Mouse (Mus musculus): ENCODE data around the gene Fam110c. TPM values are rescaled to one million over a fixed set of nuclear protein-coding genes. Genes with fewer than 3 reads are reported as not detected.
A peak's percentile ranks its signal among the peaks of the same experiment; 100 is the strongest.
"Not testable (repeated sequence)": the region's sequence is repeated elsewhere in the genome, so short reads cannot be mapped to it uniquely, and the experiment has no call there.

Fam110c gene
- total RNA-seq (2022), result under 1 TPM; 0.16 to 0.63 (median 0.48) TPM

DNA sequence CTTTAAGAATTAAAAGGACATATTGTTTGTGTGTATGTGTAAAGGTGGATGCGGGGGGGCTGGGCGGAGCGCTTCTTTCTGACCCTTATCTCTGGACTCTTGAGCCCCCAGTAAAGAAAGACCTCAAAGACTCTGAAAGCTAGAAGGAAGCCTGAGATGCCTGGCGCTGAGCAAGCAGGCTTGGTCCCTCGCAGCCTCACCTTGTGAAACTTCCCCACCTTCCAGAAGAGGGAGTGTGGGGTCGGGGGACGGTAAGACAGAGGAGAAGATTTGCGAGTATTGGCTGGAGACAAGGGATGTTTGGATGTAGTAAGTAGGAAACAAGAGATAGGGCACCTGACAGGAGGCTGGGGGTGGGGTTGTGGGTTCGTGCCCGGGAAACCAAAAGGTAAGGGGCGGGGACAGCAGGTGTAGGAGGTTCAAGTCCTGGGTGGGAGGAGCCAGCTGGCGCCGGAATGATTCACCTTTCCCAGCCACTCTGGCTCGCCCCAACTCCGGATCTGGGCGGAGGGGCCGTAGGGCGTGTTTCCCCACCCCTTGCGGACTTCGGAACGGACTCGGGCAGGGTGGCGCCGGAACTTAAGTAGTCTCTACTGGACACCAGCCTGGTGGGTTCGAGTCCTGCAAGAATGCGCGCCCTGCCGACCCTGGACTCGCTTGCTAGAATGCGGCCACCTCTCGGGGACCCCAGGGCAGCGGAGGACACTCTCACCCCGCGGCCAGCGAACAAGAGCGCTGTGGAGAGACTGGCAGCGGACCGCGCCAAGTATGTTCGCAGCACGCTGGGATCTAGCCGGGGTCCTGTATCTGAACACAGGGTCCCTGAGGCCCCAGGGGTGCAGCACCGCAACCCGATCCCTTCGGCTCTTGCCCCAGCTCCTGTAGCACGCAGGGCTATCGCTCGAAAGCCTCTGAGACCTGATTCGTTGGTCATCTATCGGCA lies at the start of gene Fam110c:
Gene Fam110c, plus strand, starts transcription at position 450 of the 943 bp plus-strand sequence.
- DNase-seq (ENCODE audit: low spot score), result no peak

DNA sequence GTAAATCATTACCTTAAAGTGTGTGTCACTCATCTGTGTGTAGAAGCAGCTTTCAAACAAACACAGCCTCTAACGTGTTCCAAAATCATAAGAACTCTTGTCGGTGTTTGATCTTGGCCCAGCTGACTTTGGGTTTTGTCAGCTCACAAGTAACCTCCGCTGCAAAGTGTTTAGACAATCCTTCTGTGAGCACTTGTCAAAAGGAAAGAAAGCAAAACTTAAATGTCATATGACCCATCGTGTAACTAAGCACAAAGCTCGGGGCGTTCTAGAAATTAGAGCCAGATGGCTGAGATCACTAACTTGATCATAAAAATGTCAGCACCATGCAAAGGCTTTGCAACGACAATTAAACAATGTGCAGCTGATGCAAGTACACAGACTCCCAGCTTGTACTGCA lies 47.2 kb upstream of the Fam110c start:
- no peak for DNase-seq (ENCODE audit: low spot score)

- no peak for DNase-seq (ENCODE audit: low spot score)
Measured at GRCm38 (mm10) chr12:31052066-31052465, 21.6 kb upstream of the Fam110c start.

DNA sequence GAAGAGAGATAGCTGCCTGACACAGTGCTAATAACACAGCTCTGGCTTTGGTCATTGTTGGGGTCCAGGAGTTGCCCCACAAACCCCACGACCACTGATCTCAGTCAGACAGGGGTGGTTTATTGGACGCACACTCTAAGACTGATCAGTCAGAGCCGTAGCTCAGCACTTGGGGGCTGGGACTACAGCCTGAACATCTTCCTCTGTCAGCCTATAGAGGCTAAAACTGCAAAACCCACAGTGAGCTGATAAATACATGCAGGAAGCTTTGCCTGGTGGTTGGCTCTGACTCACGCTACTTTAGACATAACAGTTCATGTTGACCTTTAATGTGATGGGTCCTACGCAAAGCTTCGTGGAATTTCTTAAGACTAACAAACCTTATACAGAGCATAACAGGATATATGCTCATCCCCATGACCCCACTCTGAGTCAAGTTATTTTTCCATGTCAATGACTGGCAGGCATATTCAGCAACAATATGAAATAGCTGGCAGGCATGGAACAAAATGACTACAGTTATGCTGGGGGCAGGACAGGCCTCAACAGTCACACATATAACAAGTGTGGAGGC lies 17.3 kb upstream of the Fam110c start:
- DNase-seq (ENCODE audit: low spot score), result no peak

DNA sequence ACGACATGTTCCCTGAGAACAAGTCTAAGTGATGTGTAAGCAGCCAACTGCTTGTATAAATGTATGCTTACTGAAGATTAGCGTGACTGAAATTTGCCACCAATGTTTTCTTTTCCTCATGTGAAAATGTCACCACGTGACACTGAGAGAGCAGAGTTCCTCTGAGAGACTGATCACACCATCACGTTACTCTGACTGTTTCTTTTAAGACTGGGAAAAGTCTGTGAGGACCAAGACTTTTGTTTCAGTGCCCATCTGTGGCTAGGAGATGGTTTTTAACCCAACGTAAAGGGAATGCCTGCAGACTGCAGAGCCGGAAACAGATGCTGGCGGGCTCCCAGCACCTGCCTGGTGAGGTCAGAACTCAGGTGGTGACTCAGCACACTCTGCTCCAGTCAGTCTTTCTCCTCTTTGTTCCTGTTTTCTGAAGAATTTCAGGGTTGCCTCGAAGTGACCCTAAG lies 14.2 kb upstream of the Fam110c start:
- DNase-seq (ENCODE audit: low spot score), result no peak

GRCm38 (mm10) chr12:31060245-31060644 lies 13.4 kb upstream of the Fam110c start:
- DNase-seq (ENCODE audit: low spot score), result no peak

DNA sequence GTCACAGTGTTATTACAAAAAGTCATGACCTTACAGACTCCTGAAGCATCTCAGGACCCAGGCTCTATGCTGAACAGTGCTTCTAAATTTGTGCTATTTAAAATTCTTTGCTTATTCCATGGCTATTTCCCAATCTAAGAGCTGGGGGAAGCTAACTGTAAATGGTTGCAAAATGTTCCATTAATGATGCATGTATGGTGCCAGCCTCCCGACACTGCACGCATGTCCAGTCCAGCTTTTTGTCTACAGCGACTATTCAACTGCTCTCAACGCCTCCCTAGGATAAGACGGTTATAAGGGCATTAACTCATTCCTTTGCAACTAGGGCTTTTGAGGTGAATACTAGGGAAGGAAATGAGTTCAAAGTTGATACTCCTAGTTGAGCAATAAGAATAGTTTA lies 2.4 kb upstream of the Fam110c start:
- no peak for DNase-seq (ENCODE audit: low spot score)

DNA sequence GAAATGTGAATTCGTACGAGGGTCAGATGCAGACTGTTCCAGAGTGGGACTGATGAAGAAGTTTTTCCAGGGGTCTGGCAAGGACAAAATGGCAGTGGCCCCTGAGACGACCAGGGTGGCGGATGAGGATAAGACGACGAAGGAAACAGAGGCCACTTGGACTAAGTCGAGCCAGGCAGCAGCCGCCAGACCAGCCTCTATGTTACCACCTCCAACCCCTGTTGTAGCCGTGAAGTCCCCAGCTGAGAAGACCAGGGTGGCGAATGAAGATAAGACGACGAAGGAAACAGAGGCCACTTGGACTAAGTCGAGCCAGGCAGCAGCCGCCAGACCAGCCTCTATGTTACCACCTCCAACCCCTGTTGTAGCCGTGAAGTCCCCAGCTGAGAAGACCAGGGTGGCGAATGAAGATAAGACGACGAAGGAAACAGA lies 710 bp downstream of the Fam110c start:
- not testable (repeated sequence) for DNase-seq (ENCODE audit: low spot score)

DNA sequence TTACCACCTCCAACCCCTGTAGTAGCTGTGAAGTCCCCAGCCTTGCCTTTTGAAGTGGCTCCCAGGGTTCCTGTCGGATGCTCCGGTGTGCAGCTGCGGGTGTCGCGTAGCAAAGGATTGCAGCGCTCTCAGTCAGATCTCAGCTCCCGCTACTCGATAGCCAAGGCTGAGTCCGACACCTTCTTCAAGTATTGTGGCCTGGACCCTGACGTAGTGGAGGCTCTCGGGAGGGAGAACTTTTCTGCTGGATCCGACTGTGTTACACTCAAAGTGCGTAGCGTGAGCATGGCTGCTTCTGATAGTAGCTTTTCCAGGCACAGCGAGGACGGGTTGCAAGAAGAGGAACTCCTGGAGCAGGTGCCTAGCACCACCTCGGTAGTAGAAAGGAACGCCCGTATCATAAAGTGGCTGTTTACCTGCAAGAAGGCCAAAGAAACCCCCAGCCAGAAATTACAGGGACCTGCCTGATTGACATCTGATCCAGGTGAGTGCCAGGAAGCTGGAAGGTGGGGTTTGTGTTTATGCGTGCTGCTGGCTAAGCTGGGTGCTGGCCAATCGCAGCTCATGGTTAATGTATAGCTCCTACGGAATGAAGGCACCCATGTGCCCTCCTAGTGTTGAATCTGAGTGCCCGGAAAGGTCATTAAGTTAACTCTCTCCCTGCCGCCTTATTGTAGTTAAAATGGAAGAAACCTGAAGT lies 1.3 kb downstream of the Fam110c start:
- DNase-seq (ENCODE audit: low spot score), result no peak

DNA sequence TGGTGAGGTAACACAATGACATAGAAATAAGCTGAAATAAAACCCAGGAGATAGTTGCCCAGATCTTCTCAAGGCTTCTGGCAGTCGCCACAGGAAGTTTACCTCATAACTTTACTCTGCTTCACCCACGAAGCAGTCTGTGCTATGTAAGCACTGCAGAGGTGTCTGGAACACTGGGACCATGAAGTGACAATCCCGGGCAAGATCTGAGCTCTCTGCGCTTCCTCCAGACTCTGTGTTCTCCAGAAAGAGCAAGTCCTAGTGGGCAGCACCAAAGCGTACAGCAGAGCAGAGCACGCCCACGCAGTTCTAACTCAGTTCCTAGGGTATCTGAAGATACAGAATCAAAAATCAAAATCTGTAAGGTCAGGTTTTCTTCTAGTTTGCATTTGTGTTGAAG lies 3.4 kb downstream of the Fam110c start:
- DNase-seq (ENCODE audit: low spot score), result no peak

- no peak for DNase-seq (ENCODE audit: low spot score)
Measured at GRCm38 (mm10) chr12:31078030-31078429, 4.4 kb downstream of the Fam110c start.

DNA sequence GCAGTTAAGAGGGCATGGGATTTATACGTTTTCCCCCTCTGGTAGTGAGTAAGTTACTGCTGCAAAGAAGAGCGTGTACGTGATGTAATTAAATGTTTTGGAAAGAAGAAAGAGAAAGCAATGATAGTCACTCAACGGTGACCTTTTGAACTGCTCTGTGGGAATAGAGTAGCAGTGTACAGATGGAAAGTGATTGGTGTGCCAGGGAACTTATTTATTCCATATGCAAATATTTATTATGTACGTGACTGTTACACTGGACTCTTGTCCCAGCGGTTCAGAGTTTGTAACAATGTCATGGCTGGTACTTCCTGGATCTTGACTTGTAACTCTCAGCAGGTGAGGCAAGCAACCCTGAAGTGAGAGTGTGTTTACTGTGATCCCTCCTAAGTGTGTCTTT lies 6.7 kb downstream of the Fam110c start:
- no peak for DNase-seq (ENCODE audit: low spot score)

- no peak for DNase-seq (ENCODE audit: low spot score)
Measured at GRCm38 (mm10) chr12:31080890-31081554, 7.4 kb downstream of the Fam110c start.

- DNase-seq (ENCODE audit: low spot score), result no peak
Measured at GRCm38 (mm10) chr12:31083007-31083406, 9.3 kb downstream of the Fam110c start.

GRCm38 (mm10) chr12:31083407-31083806 lies 9.7 kb downstream of the Fam110c start:
- DNase-seq (ENCODE audit: low spot score), result no peak

- no peak for DNase-seq (ENCODE audit: low spot score)
Measured at GRCm38 (mm10) chr12:31087060-31087459, 13.4 kb downstream of the Fam110c start.

GRCm38 (mm10) chr12:31090401-31090800 lies 16.7 kb downstream of the Fam110c start:
- DNase-seq (ENCODE audit: low spot score), result no peak

- peak; percentile 10 for DNase-seq (ENCODE audit: low spot score)
Measured at GRCm38 (mm10) chr12:31090882-31091640, 17.4 kb downstream of the Fam110c start.

DNA sequence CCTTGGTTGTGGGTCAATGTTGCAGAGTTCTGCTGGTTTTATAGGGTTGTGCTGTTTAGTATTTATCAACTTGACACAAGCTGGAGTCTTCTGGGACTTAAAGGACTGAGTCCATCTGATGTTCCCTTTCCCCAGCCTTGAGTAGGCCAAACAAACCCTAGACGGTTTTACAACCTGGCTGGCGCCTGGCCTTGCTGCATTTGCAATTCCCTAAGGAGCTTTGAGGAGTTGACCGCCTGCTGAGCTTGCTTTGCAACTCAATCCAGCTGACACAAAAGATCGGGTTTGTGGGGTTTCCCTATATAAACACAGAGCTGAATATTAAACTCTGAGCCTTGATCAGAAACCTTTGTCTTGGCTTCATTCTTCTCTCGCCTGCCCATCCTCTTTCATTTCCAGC lies 18.8 kb downstream of the Fam110c start:
- no peak for DNase-seq (ENCODE audit: low spot score)

- DNase-seq (ENCODE audit: low spot score), result no peak
Measured at GRCm38 (mm10) chr12:31097185-31097584, 23.5 kb downstream of the Fam110c start.

- no peak for DNase-seq (ENCODE audit: low spot score)
Measured at GRCm38 (mm10) chr12:31101190-31101589, 27.5 kb downstream of the Fam110c start.
